Mouse (Mus musculus) embryonic facial prominence, embryonic 13.5 days (tissue): ENCODE measurements around the gene Nceh1. TPM values are rescaled to one million over a fixed set of nuclear protein-coding genes. Genes with fewer than 3 reads are reported as not detected.

Experiments used
- ATAC-seq: fragments of 200-750 bp; cut with Nextera tagmentation; 2 replicates; pipeline ENCODE4 v1.8.0; 2017; ENCODE audit warnings: low read depth; ENCODE audit not compliant: insufficient number of reproducible peaks, insufficient read depth, low FRiP score, low TSS enrichment
- H3K27ac ChIP-seq: fragments of 300-500 bp; sonication (generic); 2 replicates; pipeline ENCODE4 v1.5.1; 2015; ENCODE audit warnings: moderate library complexity, mild to moderate bottlenecking, inconsistent platforms
- H3K27me3 ChIP-seq: fragments of 300-500 bp; sonication (generic); 2 replicates; pipeline ENCODE4 v1.6.1; 2015; ENCODE audit warnings: mild to moderate bottlenecking, inconsistent platforms
- H3K36me3 ChIP-seq: fragments of 300-500 bp; sonication (generic); 2 replicates; pipeline ENCODE4 v1.6.1; 2015; ENCODE audit warnings: mild to moderate bottlenecking, inconsistent platforms
- H3K4me1 ChIP-seq: fragments of 300-500 bp; sonication (generic); 2 replicates; pipeline ENCODE4 v1.6.1; 2015; ENCODE audit warnings: inconsistent platforms
- H3K4me2 ChIP-seq: fragments of 300-500 bp; sonication (generic); 2 replicates; pipeline ENCODE4 v1.6.1; 2015; ENCODE audit warnings: moderate library complexity, mild to moderate bottlenecking, inconsistent platforms
- H3K4me3 ChIP-seq: fragments of 300-500 bp; sonication (generic); 2 replicates; pipeline ENCODE4 v1.5.1; 2015; ENCODE audit warnings: mild to moderate bottlenecking, inconsistent platforms
- H3K9ac ChIP-seq: fragments of 300-500 bp; sonication (generic); 2 replicates; pipeline ENCODE4 v1.6.1; 2015; ENCODE audit warnings: mild to moderate bottlenecking, inconsistent platforms
- H3K9me3 ChIP-seq: fragments of 300-500 bp; sonication (generic); 2 replicates; pipeline ENCODE4 v1.6.1; 2016; ENCODE audit warnings: inconsistent platforms
- WGBS: fragments of 180-500 bp; shearing (Covaris S2); methylation state at CpG from one replicate; pipeline ENCODE4 v1.1.7; 2015; ENCODE audit warnings: mixed read lengths; 5-methylcytosine and 5-hydroxymethylcytosine counted together
- polyA plus RNA-seq: library from polyadenylated mRNA; unstranded; fragments of >200 nt; fragmentation: Nextera tagmentation; extraction: Ambion mirVana; gene quantifications from 2 replicates; pipeline ENCODE4 v1.2.1, GENCODE M21; 2015

Nceh1 gene
- polyA plus RNA-seq, 1 experiment from 2014 or later, result 3.9 TPM

GRCm38 (mm10) chr3:27237226-27237625 lies 54.5 kb downstream of the Nceh1 start:
- Histone ChIP-seq H3K9ac (no peak overlapping the region), H3K27me3 (no peaks in the 10 kb centered on the region), H3K9me3 (no peaks in the 10 kb centered on the region), H3K4me2 (no peak overlapping the region), H3K4me3 (no peak overlapping the region), H3K36me3 (0 out of 2 replicates have a peak, but pooled peaks cover 6% of the 10 kb centered on the region), H3K4me1 (no peaks in the 10 kb centered on the region), H3K27ac (no peak overlapping the region)
- ATAC-seq, result no peak
- WGBS, result 10% methylated on average over 2 of the region's 2 CpGs

DNA sequence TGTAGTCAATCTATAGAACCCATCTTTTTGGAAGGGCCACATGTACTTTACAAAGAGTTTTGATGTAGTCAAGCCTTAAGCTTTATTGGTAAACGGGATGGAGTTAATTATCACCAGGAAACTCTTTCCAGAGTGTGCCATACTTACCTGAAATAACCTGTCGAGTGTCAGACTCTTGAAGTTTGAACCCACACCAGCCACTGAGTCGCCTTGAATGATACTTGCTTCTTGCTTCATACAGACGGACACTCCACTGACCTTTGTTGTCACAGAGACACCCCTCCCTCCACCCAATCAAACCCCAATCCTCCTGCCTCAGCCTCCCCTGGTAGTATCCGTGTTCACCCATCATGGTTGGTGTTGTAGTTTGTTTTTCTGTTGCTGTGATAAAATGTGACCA lies 55.8 kb downstream of the Nceh1 start:
- no peak for ATAC-seq
- Histone ChIP-seq H3K4me3 (no peak overlapping the region), H3K9me3 (no peaks in the 10 kb centered on the region), H3K27ac (no peak overlapping the region), H3K4me1 (no peaks in the 10 kb centered on the region), H3K27me3 (no peaks in the 10 kb centered on the region), H3K4me2 (no peak overlapping the region), H3K36me3 (0 out of 2 replicates have a peak, but pooled peaks cover 6% of the 10 kb centered on the region), H3K9ac (no peak overlapping the region)
- 79% methylated on average over 5 of the region's 5 CpGs for WGBS

- Histone ChIP-seq H3K36me3 (0 out of 2 replicates have a peak, but pooled peaks cover 6% of the 10 kb centered on the region), H3K27me3 (no peaks in the 10 kb centered on the region), H3K9me3 (no peaks in the 10 kb centered on the region), H3K4me2 (no peak overlapping the region), H3K4me3 (no peak overlapping the region), H3K9ac (no peak overlapping the region), H3K27ac (no peak overlapping the region), H3K4me1 (no peaks in the 10 kb centered on the region)
- 93% methylated on average over 16 of the region's 16 CpGs for WGBS
- no peak for ATAC-seq
Observed at GRCm38 (mm10) chr3:27239568-27239967, 56.8 kb downstream of the Nceh1 start.

GRCm38 (mm10) chr3:27241864-27242263 lies 59.1 kb downstream of the Nceh1 start:
- H3K27me3 ChIP-seq, result no peaks in the 10 kb centered on the region
- H3K9ac ChIP-seq, result no peak overlapping the region
- no peak for ATAC-seq
- no peaks in the 10 kb centered on the region for H3K9me3 ChIP-seq
- 86% methylated on average over 9 of the region's 9 CpGs for WGBS
- H3K4me2 ChIP-seq, result no peak overlapping the region
- H3K27ac ChIP-seq, result no peak overlapping the region
- H3K4me3 ChIP-seq, result no peak overlapping the region
- 0 out of 2 replicates have a peak, but pooled peaks cover 6% of the 10 kb centered on the region for H3K36me3 ChIP-seq
- no peaks in the 10 kb centered on the region for H3K4me1 ChIP-seq

- ATAC-seq, result no peak
- H3K4me3 ChIP-seq, result no peak overlapping the region
- WGBS, result 93% methylated on average over 2 of the region's 2 CpGs
Observed at GRCm38 (mm10) chr3:27246166-27246565, 63.4 kb downstream of the Nceh1 start.

DNA sequence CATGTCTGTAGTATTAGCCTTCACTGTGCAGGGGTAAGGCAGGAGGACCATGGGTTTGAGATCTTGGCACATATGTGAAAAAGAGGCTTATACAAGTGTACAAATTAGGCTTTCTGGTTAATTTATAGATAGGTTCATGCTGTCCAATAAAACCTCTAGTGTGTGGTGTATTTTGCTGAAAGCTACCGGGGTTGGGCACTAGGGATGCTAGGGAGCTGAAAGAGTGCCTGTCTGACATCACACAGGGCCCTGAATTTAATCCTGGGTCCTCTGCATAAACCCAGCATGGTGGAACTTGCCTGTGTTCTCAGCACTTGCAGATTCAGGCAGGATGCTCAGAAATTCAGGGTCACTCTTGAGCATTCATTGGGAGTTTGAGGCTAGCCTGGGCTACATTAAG lies 65.0 kb downstream of the Nceh1 start:
- Histone ChIP-seq H3K4me1 (no peaks in the 10 kb centered on the region), H3K27me3 (no peaks in the 10 kb centered on the region), H3K36me3 (no peaks in the 10 kb centered on the region), H3K4me3 (no peak overlapping the region), H3K9ac (no peak overlapping the region), H3K4me2 (no peak overlapping the region), H3K9me3 (no peaks in the 10 kb centered on the region), H3K27ac (no peak overlapping the region)
- ATAC-seq, result no peak
- 74% methylated on average over 1 of the region's 1 CpGs for WGBS

More at GRCm38 (mm10) chr3:27246166-27246565, 63.4 kb downstream of the Nceh1 start:
- 0 out of 2 replicates have a peak, but pooled peaks cover 5% of the 10 kb centered on the region for H3K36me3 ChIP-seq
- H3K27me3 ChIP-seq, result no peaks in the 10 kb centered on the region
- H3K4me2 ChIP-seq, result no peak overlapping the region
- H3K4me1 ChIP-seq, result no peaks in the 10 kb centered on the region
- H3K27ac ChIP-seq, result no peak overlapping the region
- H3K9me3 ChIP-seq, result no peaks in the 10 kb centered on the region
- H3K9ac ChIP-seq, result no peak overlapping the region

DNA sequence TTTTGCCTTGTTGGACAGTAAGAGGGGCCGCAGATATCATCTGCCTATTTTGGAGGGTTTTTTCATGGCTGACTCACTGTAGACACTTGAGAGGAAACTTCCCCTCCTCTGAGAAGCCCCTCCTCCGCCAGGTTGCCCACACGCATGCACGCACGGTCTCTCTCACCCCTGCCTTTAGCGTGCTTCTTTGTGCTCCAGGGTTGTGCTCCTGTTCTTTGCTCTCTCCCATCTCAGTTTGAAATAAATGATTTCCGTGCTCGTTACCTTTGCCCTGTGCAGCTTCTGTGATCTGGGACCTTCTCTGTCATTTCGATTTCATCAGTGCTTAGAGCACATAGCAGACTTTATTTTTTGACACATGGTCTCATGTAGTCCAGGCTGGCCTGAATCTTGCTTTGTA lies 66.3 kb downstream of the Nceh1 start:
- no peak overlapping the region for H3K9ac ChIP-seq
- no peak overlapping the region for H3K4me2 ChIP-seq
- no peaks in the 10 kb centered on the region for H3K27me3 ChIP-seq
- H3K27ac ChIP-seq, result no peak overlapping the region
- WGBS, result 84% methylated on average over 9 of the region's 9 CpGs
- H3K4me3 ChIP-seq, result no peak overlapping the region
- H3K4me1 ChIP-seq, result no peaks in the 10 kb centered on the region
- no peaks in the 10 kb centered on the region for H3K36me3 ChIP-seq
- H3K9me3 ChIP-seq, result no peaks in the 10 kb centered on the region
- ATAC-seq, result no peak

DNA sequence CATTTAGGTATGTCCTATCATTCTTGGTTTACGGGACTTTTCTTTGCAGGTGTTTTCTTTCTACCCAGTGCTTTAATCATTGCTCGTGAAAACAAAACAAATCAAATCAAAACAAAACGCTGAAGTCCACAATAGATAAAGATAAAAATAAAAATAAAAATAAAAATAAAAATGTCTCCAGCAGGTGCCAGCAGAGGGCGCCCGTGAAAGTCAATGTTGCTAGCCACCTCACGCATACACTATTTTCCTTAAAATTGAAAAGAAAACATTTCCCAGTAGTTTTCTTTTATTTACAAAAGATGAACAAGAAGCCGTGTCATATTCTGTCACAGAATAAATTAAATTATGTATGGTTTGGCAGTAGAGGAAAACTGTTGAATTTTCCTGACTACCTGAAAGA lies 68.2 kb downstream of the Nceh1 start:
- H3K27me3 ChIP-seq, result no peaks in the 10 kb centered on the region
- H3K9me3 ChIP-seq, result no peaks in the 10 kb centered on the region
- H3K4me1 ChIP-seq, result no peaks in the 10 kb centered on the region
- ATAC-seq, result no peak
- no peaks in the 10 kb centered on the region for H3K36me3 ChIP-seq
- H3K9ac ChIP-seq, result no peak overlapping the region
- H3K4me2 ChIP-seq, result no peak overlapping the region
- H3K27ac ChIP-seq, result no peak overlapping the region
- WGBS, result 40% methylated on average over 7 of the region's 7 CpGs
- no peak overlapping the region for H3K4me3 ChIP-seq

- H3K4me3 ChIP-seq, result no peak overlapping the region
- no peak overlapping the region for H3K27ac ChIP-seq
- no peaks in the 10 kb centered on the region for H3K4me1 ChIP-seq
- WGBS, result 82% methylated on average over 10 of the region's 10 CpGs
- H3K36me3 ChIP-seq, result no peaks in the 10 kb centered on the region
- H3K9ac ChIP-seq, result no peak overlapping the region
- ATAC-seq, result no peak
- no peaks in the 10 kb centered on the region for H3K9me3 ChIP-seq
- H3K4me2 ChIP-seq, result no peak overlapping the region
- no peaks in the 10 kb centered on the region for H3K27me3 ChIP-seq
Observed at GRCm38 (mm10) chr3:27258461-27258860, 75.7 kb downstream of the Nceh1 start.

- Histone ChIP-seq H3K4me1 (no peaks in the 10 kb centered on the region), H3K27me3 (no peaks in the 10 kb centered on the region), H3K9me3 (no peaks in the 10 kb centered on the region), H3K4me2 (no peak overlapping the region), H3K27ac (no peak overlapping the region), H3K36me3 (no peaks in the 10 kb centered on the region), H3K4me3 (no peak overlapping the region), H3K9ac (no peak overlapping the region)
- WGBS, result 89% methylated on average over 2 of the region's 2 CpGs
- ATAC-seq, result no peak
Observed at GRCm38 (mm10) chr3:27260393-27260792, 77.6 kb downstream of the Nceh1 start.

DNA sequence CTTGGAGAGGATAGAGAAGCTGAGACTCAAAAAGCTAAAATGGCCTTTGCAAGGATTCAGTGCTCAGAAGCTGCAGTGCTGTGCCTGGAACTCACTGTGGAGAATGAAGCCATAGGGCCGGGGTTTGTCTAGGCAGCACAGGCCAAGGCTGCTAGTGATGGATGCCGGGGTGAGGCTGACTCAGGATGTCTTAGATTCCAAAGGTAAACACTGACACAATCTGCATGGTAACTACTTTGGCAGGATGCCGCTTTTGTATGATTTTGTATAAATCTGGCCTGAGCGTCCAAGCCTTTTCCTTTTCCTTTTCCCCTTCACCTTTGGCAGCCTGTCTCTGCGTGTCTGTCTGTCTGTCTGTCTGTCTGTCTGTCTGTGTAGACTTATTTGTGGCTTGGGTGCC lies 84.6 kb downstream of the Nceh1 start:
- ATAC-seq, result no peak
- H3K4me2 ChIP-seq, result no peak overlapping the region
- H3K27ac ChIP-seq, result no peak overlapping the region
- H3K9me3 ChIP-seq, result no peaks in the 10 kb centered on the region
- H3K36me3 ChIP-seq, result no peaks in the 10 kb centered on the region
- no peak overlapping the region for H3K9ac ChIP-seq
- H3K4me1 ChIP-seq, result no peaks in the 10 kb centered on the region; the same call in 1 of the 2 replicates
- 81% methylated on average over 5 of the region's 5 CpGs for WGBS
- H3K4me3 ChIP-seq, result no peak overlapping the region
- H3K27me3 ChIP-seq, result no peaks in the 10 kb centered on the region

DNA sequence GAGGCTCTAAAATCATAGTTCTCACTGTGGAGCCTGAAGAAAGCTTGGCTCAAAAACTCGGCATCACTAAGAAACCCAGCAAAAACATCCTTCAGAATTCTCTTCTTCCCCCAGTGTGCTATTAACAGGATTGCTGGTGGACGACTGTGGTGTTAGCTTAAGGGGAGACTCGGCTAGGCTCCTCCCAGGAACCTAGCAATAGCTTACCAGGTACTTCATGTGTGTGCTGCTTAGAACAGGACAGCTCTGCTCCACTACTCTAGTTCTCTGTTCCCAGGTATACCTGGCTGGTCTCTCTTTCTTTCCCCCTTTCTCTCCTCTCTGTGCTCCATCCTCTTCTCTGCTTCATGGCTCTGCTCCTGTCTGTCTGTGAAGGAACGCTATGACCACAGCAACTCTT lies 85.1 kb downstream of the Nceh1 start:
- no peak overlapping the region for H3K4me2 ChIP-seq
- H3K4me1 ChIP-seq, result no peaks in the 10 kb centered on the region; the same call in 1 of the 2 replicates
- H3K27ac ChIP-seq, result no peak overlapping the region
- no peaks in the 10 kb centered on the region for H3K9me3 ChIP-seq
- H3K4me3 ChIP-seq, result no peak overlapping the region
- no peaks in the 10 kb centered on the region for H3K36me3 ChIP-seq
- no peaks in the 10 kb centered on the region for H3K27me3 ChIP-seq
- no peak overlapping the region for H3K9ac ChIP-seq
- ATAC-seq, result no peak
- WGBS, result 71% methylated on average over 4 of the region's 4 CpGs

DNA sequence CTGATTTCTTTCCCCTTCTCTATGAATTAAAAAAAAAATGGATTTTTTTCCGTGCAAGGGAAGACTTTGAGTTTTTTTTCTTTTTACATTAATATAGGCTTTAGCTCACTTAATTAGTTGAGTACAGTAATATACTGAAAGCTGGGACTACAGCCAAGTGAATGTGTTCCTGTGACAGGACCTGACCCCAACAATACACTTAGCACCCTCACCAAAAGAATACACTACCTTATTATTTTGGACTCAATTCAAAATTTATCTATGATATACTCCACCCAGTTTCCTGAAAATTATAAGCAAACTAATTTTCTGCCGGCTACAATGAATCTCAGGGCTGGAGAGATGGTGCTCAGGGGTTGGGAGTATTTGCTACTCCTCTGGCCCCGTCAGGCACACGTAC lies 86.4 kb downstream of the Nceh1 start:
- no peaks in the 10 kb centered on the region for H3K36me3 ChIP-seq
- no peaks in the 10 kb centered on the region for H3K27me3 ChIP-seq
- H3K4me3 ChIP-seq, result no peak overlapping the region
- no peaks in the 10 kb centered on the region; the same call in 1 of the 2 replicates for H3K4me1 ChIP-seq
- no peak overlapping the region for H3K9ac ChIP-seq
- 79% methylated on average over 4 of the region's 4 CpGs for WGBS
- H3K4me2 ChIP-seq, result no peak overlapping the region
- no peak for ATAC-seq
- no peaks in the 10 kb centered on the region for H3K9me3 ChIP-seq
- no peak overlapping the region for H3K27ac ChIP-seq
